Mouse (Mus musculus) urinary bladder, adult 18-20 months (tissue): Measurements from ENCODE around the gene Rpusd3.
A peak's percentile ranks its signal among the peaks of the same experiment; 100 is the strongest.

Source experiments
- DNase-seq, 2 experiments: peaks; one replicate each; pipeline ENCODE4 v3.0.0; 2022; ENCODE audit warnings: low spot score in 2 of 2, mixed read lengths in 2 of 2

Rpusd3 gene

DNA sequence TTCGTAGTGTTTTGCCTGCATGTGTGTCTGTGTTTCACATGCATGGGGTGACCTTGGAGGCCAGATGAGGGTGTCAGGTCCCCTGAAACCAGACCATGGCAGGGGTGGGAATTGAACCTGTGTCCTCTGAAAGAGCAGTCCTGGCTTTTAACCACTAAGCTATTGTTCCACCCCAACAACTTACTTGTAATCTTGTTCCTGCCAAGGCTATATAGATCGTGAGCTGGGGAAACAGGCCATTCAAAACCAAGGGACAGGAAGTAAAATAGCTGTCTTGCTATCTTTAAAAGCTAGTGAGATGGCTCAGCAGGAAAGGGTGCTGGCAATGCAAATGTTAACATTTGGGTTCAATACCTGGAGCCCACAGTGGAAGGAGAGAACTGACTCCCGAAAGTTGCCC, 10.8 kb upstream of the Rpusd3 start:
- DNase-seq, result no peak

DNA sequence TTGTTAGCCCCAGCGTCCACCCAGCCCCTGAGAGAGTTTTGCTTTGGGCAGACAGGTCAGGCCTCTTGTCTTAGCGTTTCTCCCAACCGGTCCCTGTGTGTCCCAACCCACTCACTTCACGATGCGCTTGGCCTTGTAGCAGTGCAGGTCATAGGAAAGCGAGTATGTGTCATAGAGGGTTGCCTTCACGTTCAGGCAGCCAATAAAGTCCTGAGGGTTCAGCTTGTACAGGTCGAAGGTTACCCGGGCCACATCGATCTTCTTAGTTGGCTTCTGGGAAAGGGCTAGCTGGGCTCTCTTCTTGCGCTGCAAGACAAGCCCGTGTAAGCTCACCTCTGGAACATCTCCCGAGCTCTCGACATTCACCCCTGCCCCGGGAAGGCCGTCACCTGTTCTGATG, 8.9 kb upstream of the Rpusd3 start:
- no peak for DNase-seq

- no peak for DNase-seq
Measured at GRCm38 (mm10) chr6:113427397-113427796, 8.3 kb upstream of the Rpusd3 start.

GRCm38 (mm10) chr6:113426696-113427095, 7.6 kb upstream of the Rpusd3 start:
- no peak for DNase-seq

DNA sequence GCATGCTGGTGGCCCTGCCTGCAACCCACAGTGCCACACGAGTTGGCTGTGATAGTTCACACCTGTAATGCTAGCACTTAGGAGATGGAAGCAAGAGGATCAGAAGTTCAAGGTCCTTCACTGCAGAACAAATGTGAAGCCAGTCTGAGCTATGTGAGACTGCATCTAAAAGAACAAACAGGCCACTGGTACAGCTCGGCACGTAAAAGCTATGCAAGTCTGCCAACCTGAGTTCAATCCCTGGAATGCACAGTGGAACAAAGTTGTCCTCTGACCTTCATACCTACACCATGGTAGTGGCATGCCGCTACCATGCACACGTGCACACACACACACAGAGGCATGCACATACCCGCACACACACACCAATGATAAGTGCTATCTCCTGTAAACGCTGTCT, 5.0 kb upstream of the Rpusd3 start:
- no peak for DNase-seq

DNA sequence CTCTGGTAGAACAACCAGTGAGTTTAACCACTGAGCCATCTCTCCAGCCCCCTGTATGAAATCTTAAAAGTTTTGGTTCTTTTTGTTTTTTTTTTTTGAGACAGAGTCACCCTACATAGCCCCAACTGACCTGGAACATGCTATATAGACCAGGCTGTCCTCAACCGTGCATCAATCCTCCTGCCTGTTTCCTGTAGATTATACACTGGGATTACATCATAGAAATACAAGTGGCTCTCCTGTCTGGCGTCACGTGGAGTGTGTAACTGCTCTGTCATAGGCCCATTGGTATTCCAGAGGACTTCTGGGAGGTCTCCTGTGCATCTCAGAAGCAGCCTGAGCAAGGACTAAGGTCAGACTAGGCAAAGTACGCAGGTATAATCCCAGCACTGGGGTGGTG, 3.9 kb upstream of the Rpusd3 start:
- no peak for DNase-seq

DNA sequence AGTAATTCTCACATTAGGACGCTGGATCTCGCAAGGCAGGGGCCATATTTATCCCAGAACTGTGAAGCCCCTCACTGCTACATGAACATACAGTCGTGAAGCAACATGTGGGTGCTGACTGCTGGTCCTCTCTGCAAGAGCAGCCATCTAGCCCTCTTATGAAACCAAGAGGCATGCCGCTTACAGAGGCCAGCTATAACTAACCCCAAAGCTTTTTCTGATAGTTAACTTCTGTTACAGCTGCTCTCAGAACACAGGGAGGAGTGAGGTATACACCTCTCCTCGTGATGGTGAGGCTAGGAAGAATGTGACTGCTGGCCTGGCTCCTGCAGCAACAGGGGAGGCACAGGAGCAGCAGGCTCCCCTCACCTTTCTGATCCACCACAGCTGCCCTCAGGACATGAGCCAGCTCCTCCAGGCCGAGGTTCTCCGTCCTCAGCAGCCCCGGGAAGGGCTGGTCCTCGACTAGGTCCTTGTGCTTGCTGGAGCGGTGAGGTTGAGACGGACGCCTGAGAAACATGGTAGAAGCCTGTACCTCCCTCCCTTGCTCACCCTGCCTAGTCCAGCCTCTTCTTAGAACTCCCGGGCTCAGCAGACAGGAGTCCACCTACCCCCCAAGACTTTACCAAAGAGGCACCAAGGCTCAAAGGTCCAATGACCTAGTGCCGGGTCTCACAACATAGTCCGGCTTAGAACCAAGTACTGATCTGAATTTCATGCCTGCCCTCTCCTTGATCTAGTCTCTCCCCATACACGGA, 520 bp downstream of the Rpusd3 start:
- no peak for DNase-seq

GRCm38 (mm10) chr6:113416416-113416815, 2.7 kb downstream of the Rpusd3 start:
- no peak for DNase-seq

DNA sequence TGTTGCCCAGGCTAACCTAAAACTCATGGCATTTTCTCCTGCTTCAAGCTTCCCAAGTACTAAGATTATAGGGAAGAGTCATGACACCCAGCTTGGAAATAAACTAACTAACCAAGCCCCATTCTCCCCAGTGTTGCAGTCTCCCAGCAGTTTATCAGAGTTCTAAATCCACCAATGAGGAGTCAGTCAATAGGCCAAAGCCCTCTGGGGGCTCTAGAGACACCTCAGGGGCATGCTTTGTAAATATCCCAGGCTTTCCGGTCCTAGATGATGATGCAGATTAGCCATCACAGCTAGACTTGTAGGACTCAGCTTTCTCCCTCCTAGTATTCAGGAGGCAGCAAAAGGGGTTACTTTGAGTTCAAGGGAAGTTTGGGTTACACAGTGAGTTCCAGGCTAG, 9.1 kb downstream of the Rpusd3 start:
- DNase-seq, result no peak

DNA sequence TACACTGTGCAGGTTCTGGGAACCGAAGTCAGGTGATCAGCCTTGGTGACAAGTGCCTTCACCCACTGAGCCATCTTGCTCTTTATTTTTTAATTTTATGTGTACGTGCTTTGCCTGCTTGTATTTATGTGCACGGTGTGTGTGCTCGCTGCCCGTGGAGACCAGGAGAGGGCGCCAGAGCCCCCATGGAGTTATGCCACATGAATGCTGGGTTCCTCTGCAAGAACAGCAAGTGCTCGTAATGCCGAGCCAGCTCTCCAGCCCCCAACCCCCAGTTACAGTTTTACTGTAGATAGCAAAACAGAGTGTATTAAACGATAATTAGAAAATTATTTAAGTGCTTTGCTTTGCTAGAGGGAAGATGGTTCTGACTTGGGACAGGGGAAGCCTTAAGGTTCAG, 12.5 kb downstream of the Rpusd3 start:
- no peak for DNase-seq

DNA sequence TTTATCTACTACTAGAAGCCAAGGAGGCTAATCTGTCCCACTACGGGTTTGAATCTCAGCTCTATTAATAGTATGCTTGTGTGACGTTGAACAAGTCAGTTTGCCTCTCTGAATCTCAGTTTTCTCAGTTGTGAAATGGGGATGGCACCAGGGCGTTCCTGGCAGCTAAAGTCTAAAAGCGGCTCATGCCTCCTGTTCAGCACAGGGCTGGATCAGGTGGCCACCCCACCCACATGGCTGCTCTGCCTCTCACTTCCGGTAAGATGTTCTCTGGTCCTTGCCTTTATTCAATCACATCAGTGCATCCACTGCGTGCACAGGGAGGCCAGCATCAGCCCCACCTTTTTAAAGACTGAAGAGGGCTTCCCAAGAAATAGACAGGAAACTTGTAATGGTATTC, 13.7 kb downstream of the Rpusd3 start:
- no peak for DNase-seq

GRCm38 (mm10) chr6:113404649-113405448, 14.3 kb downstream of the Rpusd3 start:
- no peak for DNase-seq

DNA sequence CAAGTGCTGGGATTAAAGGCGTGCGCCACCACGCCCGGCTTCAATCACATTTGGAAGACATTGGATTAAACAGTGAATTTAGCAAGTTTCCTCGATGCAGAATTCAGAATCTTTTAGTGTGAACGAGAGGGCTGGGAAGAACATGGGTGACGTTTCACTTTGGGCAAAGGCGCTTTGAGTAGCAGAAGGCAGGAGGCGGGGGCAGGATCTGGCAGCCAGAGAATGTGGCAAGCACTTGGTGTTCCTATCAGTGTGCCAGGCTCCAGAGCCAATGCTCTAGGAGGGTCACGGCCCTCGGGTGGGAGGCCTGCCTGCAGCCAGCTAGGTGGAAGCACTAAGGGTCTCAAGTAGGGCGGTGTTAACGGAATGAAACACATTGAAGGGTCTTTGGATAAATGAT, 17.0 kb downstream of the Rpusd3 start:
- no peak for DNase-seq

DNA sequence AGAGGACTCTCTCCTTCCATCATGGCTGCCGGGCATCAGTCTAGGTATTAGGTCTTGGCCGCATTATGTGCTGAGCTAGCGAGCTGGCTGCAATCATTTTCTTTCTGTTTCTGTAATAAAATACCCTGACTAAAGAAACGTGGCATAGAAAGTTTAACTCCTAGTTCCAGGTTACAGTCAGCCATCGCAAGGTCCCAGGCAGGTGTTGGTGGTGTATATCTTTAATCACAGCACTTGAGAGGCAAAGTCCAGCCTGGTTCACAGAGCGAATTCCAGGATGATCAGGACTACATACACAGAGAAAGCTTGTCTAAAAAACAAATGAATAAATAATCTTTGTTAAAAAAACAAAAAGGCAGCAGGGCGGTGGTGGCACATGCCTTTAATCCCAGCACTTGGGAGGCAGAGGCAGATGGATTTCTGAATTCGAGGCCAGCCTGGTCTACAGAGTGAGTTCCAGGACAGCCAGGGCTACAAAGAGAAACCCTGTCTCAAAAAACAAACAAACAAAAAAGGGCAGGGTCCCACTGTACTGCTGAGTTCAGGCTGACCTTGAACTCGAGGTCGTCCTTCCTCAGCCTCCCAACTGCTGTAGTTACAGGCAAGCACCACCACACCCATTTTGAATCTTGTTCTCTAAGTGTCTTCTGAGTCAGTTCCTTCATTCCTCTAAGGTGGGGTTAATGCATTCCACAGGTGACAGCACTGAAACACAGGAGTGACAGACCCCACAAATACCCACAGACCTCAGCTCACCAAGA, 22.7 kb downstream of the Rpusd3 start:
- no peak for DNase-seq

DNA sequence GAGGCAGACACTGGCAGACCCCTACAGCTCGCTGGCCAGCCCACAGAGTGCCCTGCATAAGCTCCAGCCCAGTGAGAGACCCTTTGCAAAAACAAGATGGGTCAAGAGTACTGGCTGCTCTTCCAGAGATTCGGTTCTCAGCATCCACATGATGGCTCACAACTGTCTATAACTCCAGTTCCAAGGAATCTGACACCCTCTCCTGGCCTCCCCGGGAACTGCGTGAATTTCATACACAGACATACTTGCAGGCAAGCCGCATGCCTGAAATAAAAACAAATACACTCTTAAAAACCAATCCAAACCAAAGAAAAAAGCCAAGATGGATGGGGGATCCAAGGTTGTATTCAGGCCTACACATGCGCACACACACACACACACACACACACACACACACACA, 23.6 kb downstream of the Rpusd3 start:
- no peak for DNase-seq

DNA sequence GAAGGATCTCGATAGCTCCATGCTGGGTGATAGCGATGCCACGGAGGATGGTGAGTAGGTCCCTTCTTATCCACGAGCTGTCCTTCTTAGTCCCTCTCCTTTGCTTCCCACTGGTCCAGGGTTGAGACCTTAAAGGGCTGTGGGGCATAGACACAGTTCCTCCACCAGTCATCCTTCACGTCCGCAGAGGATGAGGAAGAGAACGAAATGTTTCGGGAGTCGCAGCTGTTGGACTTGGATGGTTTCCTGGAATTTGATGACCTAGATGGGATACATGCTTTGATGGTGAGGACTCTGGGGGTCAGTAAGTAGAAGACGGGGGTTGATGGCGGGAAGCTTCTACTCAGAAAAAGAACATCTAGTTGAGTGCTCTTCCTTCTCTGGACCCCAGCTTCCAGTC, 24.3 kb downstream of the Rpusd3 start:
- DNase-seq, result no peak

GRCm38 (mm10) chr6:113393951-113394350, 25.2 kb downstream of the Rpusd3 start:
- no peak for DNase-seq

GRCm38 (mm10) chr6:113392387-113393071, 26.6 kb downstream of the Rpusd3 start:
- peak; percentile 13 to 31 for DNase-seq

- DNase-seq, result no peak
Measured at GRCm38 (mm10) chr6:113392015-113392386, 27.1 kb downstream of the Rpusd3 start.

GRCm38 (mm10) chr6:113390715-113391114, 28.4 kb downstream of the Rpusd3 start:
- no peak for DNase-seq

DNA sequence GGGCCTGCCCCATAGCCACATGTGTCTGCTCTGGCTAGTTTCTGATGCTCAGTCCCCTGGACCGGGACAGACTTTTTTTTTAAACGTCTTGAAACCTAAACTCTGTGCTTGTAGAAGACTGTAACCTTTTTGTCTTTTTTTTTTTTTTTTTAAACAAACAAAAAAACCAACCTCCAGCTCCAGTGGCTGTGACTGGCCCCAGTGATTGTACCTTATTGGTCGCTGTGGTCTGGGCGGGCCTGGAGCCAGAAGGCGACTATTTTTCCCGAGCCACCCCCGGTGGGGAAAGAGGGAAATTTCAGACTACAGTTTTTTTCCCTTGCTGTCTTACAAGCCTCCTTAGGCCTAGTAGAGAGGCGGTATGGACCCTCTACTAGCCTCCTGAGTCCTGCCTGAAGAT, 30.2 kb downstream of the Rpusd3 start, which contains the start of gene Ttll3:
Ttll3 (plus strand) TSS at position 301 of the 400 bp plus-strand sequence.
- DNase-seq, result no peak

DNA sequence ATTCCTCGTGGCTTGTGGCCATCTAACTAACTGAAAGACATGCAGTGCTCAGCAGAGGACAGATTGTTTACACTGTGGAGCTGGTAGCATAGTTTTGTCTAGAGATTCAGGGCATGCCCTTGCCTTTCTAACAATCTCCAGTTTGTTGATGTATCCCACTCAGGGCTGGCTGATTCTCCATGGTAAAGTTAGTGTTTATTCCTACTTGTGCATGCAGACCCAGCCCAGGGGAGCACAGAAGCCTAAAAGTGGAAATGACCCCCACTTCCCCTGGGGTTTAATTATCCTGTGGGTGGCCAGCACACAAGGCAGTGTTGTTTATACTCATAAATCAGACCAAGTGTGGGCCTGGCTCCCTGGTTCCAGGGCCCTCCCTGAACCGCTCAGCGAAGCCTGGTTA, 33.1 kb downstream of the Rpusd3 start:
- no peak for DNase-seq
